Mouse (Mus musculus) inflammation-experienced regulatory T-cells, adult 16 weeks (primary cell): ENCODE measurements around the gene Tmbim1. TPM values are rescaled to one million over a fixed set of nuclear protein-coding genes. Genes with fewer than 3 reads are reported as not detected.

Experiments
- polyA plus RNA-seq: library from polyadenylated mRNA; unstranded; fragments of 100-300 nt; shearing (Covaris generic); gene quantifications from one replicate; pipeline ENCODE4 v1.2.1, GENCODE M21; 2017

Gene Tmbim1
- 35.4 TPM for polyA plus RNA-seq

DNA sequence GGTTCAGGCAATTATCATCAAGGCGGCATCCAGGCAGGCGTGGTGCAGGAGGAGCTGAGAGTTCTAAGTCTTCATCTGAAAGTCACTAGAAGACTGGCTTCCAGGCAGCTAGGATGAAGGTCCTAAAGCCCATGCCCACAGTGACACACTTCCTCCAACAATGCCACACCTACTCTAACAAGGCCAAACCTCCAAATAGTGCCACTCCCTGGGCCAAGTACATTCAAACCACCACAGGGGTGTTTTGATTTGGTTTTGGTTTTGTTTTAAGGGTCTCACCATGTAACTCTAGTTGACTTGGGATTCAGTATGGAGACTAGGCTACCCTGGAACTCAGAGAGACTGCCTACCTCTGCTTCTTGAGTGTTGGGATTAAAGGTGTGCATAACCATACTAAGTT lies at the start of gene Tmbim1:
TSS of gene Tmbim1 (minus strand) at position 101 of the 400 bp plus-strand sequence.

DNA sequence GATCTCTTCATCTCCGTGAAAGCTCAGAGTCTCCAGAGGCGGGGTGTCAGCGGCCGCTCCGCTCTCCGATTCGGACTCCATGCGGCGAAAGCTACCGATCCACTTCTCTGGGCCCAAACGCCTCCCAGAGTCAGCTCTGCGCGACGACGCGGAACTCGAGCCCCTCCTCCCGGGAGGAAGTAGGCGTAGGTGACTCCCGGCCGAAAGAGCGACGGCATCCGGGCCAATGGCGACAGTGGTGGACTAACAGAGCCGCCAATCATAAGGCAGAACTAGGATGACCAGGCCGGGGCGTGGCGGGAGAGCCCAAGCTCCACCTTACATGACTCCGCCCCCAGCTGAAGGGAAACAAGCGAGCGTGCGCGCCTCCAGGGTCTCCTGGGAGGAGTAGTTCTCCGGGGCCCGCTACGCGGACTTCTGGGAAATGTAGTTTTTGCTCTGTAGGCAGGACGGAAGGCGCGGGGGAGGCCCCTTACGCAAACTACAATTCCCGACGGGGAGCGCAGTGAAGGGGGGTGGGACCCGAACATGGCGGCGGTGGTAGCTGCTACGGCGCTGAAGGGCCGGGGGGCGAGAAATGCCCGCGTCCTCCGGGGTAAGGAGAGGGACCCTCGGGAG lies 20.8 kb downstream of the Tmbim1 start, which contains the start of the genes Aamp and Pnkd:
TSS of gene Aamp (minus strand) at position 196 of the 618 bp plus-strand sequence.
TSS of gene Pnkd (plus strand) at position 388 of the 618 bp plus-strand sequence.

DNA sequence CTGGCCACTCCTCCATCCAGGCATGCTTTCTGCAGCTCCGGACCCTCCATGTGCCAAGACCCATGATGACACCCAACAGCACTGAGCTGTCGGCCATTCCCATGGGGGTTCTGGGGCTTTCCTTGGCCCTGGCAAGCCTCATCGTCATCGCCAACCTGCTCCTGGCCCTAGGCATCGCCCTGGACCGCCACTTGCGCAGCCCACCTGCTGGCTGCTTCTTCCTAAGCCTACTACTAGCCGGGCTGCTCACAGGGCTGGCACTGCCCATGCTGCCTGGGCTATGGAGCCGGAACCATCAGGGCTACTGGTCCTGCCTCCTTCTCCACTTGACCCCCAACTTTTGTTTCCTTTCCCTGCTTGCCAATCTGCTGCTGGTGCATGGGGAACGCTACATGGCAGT lies 26.9 kb downstream of the Tmbim1 start, which contains the start of gene Gpbar1:
TSS of gene Gpbar1 (plus strand) at position 13 of the 400 bp plus-strand sequence.

Other genes starting within 250 kb of the Tmbim1 start
- gene Tns1, start 181.2 kb downstream of the Tmbim1 start, polyA plus RNA-seq = 46.6 TPM
- gene Rufy4, start 180.1 kb downstream of the Tmbim1 start, polyA plus RNA-seq = not detected
- not detected for gene Cxcr2, start 151.6 kb downstream of the Tmbim1 start, polyA plus RNA-seq
- gene Cxcr1, start 111.0 kb downstream of the Tmbim1 start, polyA plus RNA-seq = not detected
- gene Arpc2, start 69.5 kb downstream of the Tmbim1 start, polyA plus RNA-seq = 1,008 TPM
- gene Gpbar1, start 27.1 kb downstream of the Tmbim1 start, polyA plus RNA-seq = 0.37 TPM
- gene Aamp, start 20.9 kb downstream of the Tmbim1 start, polyA plus RNA-seq = 276 TPM
- gene Pnkd, start 20.7 kb downstream of the Tmbim1 start, polyA plus RNA-seq = 91.4 TPM
- not detected for gene Catip, start 56.5 kb upstream of the Tmbim1 start, polyA plus RNA-seq
- 5.1 TPM for gene Slc11a1, start 69.6 kb upstream of the Tmbim1 start, polyA plus RNA-seq
- 6.2 TPM for gene Ctdsp1, start 85.9 kb upstream of the Tmbim1 start, polyA plus RNA-seq
- gene Vil1, start 103.8 kb upstream of the Tmbim1 start, polyA plus RNA-seq = 0.22 TPM
- 38.5 TPM for gene Cnot9, start 200.4 kb upstream of the Tmbim1 start, polyA plus RNA-seq
- gene Plcd4, start 237.3 kb upstream of the Tmbim1 start, polyA plus RNA-seq = 0.98 TPM
- gene Usp37, start 238.7 kb upstream of the Tmbim1 start, polyA plus RNA-seq = 22.0 TPM